Mouse (Mus musculus) G1E (cell line): ENCODE data around the gene Kcnab2. TPM values are rescaled to one million over a fixed set of nuclear protein-coding genes. Genes with fewer than 3 reads are reported as not detected.

Source experiments
- ATAC-seq: 2 replicates; pipeline ENCODE4 v1.8.0; 2016; ENCODE audit warnings: mild to moderate bottlenecking; ENCODE audit not compliant: insufficient number of reproducible peaks, poor library complexity, low FRiP score, severe bottlenecking; ENCODE audit errors: extremely low read depth
- DNase-seq: peaks from one replicate; pipeline ENCODE4 v3.0.0; 2012; ENCODE audit warnings: low spot score
- H3K27me3 ChIP-seq: 2 replicates; pipeline ENCODE4 v1.6.1; 2012; ENCODE audit warnings: mild to moderate bottlenecking, low read length, inconsistent platforms; ENCODE audit not compliant: insufficient read depth
- H3K36me3 ChIP-seq: replicated peaks from 2 replicates; pipeline ENCODE3; 2012; ENCODE audit warnings: mild to moderate bottlenecking, inconsistent platforms
- H3K4me1 ChIP-seq: 2 replicates; pipeline ENCODE4 v1.6.1; 2012; ENCODE audit warnings: low read depth, low read length, inconsistent platforms, mixed read lengths; ENCODE audit not compliant: insufficient read depth
- H3K4me3 ChIP-seq: 2 replicates; pipeline ENCODE4 v1.5.1; 2012; ENCODE audit warnings: low read depth, mild to moderate bottlenecking, inconsistent platforms, low read length, moderate library complexity, mixed read lengths
- H3K9me3 ChIP-seq: replicated peaks from 2 replicates; pipeline ENCODE4 v1.6.1; 2012; ENCODE audit warnings: inconsistent platforms
- CTCF ChIP-seq: IDR thresholded peaks from 2 replicates; pipeline ENCODE4 v1.5.1; 2012; ENCODE audit warnings: low read depth, low read length, inconsistent platforms, mixed read lengths
- GATA1 ChIP-seq: IDR thresholded peaks from 2 replicates; pipeline ENCODE4 v1.6.1; 2012; ENCODE audit warnings: borderline replicate concordance, low read length, inconsistent platforms, mixed read lengths
- GATA2 ChIP-seq: IDR thresholded peaks from 2 replicates; pipeline ENCODE4 v1.6.1; 2012; ENCODE audit warnings: low read depth, low read length, inconsistent platforms, borderline replicate concordance
- POLR2AphosphoS5 ChIP-seq: IDR thresholded peaks from 2 replicates; pipeline ENCODE4 v1.6.1; 2012; ENCODE audit warnings: low read depth, low read length, inconsistent platforms; ENCODE audit not compliant: insufficient replicate concordance
- TAL1 ChIP-seq: conservative IDR thresholded peaks from 2 replicates; pipeline ENCODE4 v1.6.1; 2012; ENCODE audit warnings: low read depth, low read length, inconsistent platforms, mixed read lengths
- polyA plus RNA-seq: library from polyadenylated mRNA; stranded (reverse); fragments of >175 nt; gene quantifications from 2 replicates; pipeline ENCODE4 v1.2.3, GENCODE M21; 2012
- total RNA-seq, 2 experiments: library from RNA; stranded (forward) in 1 of 2; stranded (reverse) in 1 of 2; fragments of 200-1000 nt in 1 of 2; fragments of >200 nt in 1 of 2; fragmentation: Nextera tagmentation in 1 of 2; gene quantifications; 2 replicates each; pipeline ENCODE4 v1.2.3; 2014 to 2017

The Kcnab2 gene
- not detected in 2 replicates for total RNA-seq (2014; fragmentation: Nextera tagmentation)
- 0.06 TPM in 1 of 2 replicates, not detected in the other for total RNA-seq (2017)
- 0.02 and 0.04 TPM in 2 replicates for polyA plus RNA-seq

- H3K27me3 ChIP-seq, result no peaks in the 10 kb centered on the region; the same call in 1 of the 2 replicates
- H3K36me3 ChIP-seq, result no peaks in the 10 kb centered on the region
- DNase-seq (no peak), ATAC-seq (no peak)
- peaks cover 91% of the 10 kb centered on the region for H3K9me3 ChIP-seq
- TF ChIP-seq GATA2 (no peak), CTCF (no peak), TAL1 (no peak), GATA1 (no peak), POLR2AphosphoS5 (no peak)
- H3K4me1 ChIP-seq, result no peaks in the 10 kb centered on the region
- H3K4me3 ChIP-seq, result peak within 1 kb of the TSS; percentile 40; the same call in 1 of the 2 replicates
These were observed at the start of gene Kcnab2 for GRCm38 (mm10) chr4:152477466-152478223. TSS of gene Kcnab2 (minus strand) at chr4:152477871.

GRCm38 (mm10) chr4:152520083-152520482 lies 42.4 kb upstream of the Kcnab2 start:
- Histone ChIP-seq H3K9me3 (peaks cover 95% of the 10 kb centered on the region), H3K4me1 (no peaks in the 10 kb centered on the region; the same call in 1 of the 2 replicates), H3K27me3 (no peaks in the 10 kb centered on the region; the same call in 1 of the 2 replicates), H3K4me3 (peak overlapping the region; percentile 8; the same call in 1 of the 2 replicates), H3K36me3 (no peaks in the 10 kb centered on the region)
- ATAC-seq (no peak), DNase-seq (no peak)
- TF ChIP-seq CTCF (0 out of 2 replicates have a peak, but pooled peaks have one; percentile 9), TAL1 (no peak)

DNA sequence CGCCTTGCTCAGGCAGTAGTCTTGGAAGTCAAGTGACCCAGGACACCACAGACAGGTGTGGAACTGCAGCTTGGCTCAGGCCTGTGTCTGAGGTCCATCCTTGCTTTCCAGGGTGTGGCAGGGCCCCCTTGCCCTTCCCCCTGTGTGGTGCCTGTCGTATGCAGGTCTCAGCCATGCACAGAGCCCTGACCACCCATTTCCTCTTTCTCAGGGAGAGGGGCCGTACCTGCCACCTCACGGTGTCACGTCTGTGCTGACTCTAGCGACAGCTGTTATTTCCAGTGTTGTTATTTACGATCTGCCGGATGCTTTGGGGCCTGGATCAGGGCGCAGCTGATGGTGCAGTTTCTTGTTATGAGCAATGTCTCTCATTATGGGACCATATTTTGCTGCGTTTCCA lies 41.4 kb upstream of the Kcnab2 start:
- H3K27me3 ChIP-seq, result no peaks in the 10 kb centered on the region; the same call in 1 of the 2 replicates
- H3K36me3 ChIP-seq, result no peaks in the 10 kb centered on the region
- TF ChIP-seq GATA1 (no peak), GATA2 (no peak), POLR2AphosphoS5 (no peak), TAL1 (no peak), CTCF (no peak)
- H3K4me3 ChIP-seq, result peak overlapping the region; percentile 7; the same call in 1 of the 2 replicates
- H3K9me3 ChIP-seq, result peaks cover 95% of the 10 kb centered on the region
- no peak for DNase-seq
- ATAC-seq, result no peak
- H3K4me1 ChIP-seq, result no peaks in the 10 kb centered on the region; the same call in 1 of the 2 replicates

DNA sequence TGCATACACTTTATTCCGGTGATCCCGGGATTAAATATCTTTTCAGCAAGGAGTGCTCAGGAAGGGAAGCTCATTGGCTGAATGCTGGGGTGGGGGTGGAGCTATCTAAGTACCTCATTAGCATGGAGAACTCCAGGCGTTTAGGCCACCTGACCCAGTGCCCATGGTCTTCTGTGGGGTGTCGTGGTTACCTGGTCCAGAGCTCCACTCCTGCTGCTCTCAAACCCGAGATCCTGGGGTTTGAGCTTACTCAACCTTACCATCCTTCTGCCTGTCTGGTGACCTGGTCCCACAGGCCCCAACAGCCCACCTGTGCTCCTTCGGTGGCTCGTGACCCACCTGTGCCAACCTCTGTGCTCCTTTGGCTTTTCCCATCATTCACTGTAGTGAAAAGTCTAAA lies 37.2 kb upstream of the Kcnab2 start:
- H3K36me3 ChIP-seq, result no peaks in the 10 kb centered on the region
- peaks cover 95% of the 10 kb centered on the region for H3K9me3 ChIP-seq
- DNase-seq, result no peak
- no peak overlapping the region for H3K4me3 ChIP-seq
- no peaks in the 10 kb centered on the region; the same call in 1 of the 2 replicates for H3K27me3 ChIP-seq
- no peaks in the 10 kb centered on the region for H3K4me1 ChIP-seq
- ATAC-seq, result no peak
- TF ChIP-seq CTCF (no peak), GATA2 (no peak), GATA1 (no peak), POLR2AphosphoS5 (no peak), TAL1 (no peak)

GRCm38 (mm10) chr4:152512221-152512925 lies 34.7 kb upstream of the Kcnab2 start:
- Histone ChIP-seq H3K4me1 (no peaks in the 10 kb centered on the region), H3K9me3 (peaks cover 96% of the 10 kb centered on the region), H3K27me3 (no peaks in the 10 kb centered on the region), H3K36me3 (no peaks in the 10 kb centered on the region), H3K4me3 (peak overlapping the region; percentile 17; the same call in 1 of the 2 replicates)
- ATAC-seq, result no peak
- DNase-seq, result no peak
- no peak for TF ChIP-seq CTCF
- no peak for TF ChIP-seq POLR2AphosphoS5
- TF ChIP-seq GATA1, result no peak
- TF ChIP-seq TAL1, result no peak
- TF ChIP-seq GATA2, result no peak

GRCm38 (mm10) chr4:152494360-152494879 lies 16.7 kb upstream of the Kcnab2 start:
- H3K9me3 ChIP-seq, result peaks cover 99% of the 10 kb centered on the region
- no peaks in the 10 kb centered on the region; the same call in 1 of the 2 replicates for H3K4me1 ChIP-seq
- DNase-seq, result no peak
- no peaks in the 10 kb centered on the region; the same call in 1 of the 2 replicates for H3K27me3 ChIP-seq
- ATAC-seq, result no peak
- no peaks in the 10 kb centered on the region for H3K36me3 ChIP-seq
- TF ChIP-seq POLR2AphosphoS5, result no peak
- TF ChIP-seq CTCF, result no peak
- TF ChIP-seq TAL1, result no peak
- TF ChIP-seq GATA1, result no peak
- no peak for TF ChIP-seq GATA2
- no peak overlapping the region; the same call in 1 of the 2 replicates for H3K4me3 ChIP-seq
